Mouse (Mus musculus) ES-E14 (cell line): ENCODE data around the gene Rbm15b. TPM values are rescaled to one million over a fixed set of nuclear protein-coding genes. Genes with fewer than 3 reads are reported as not detected.
A peak's percentile ranks its signal among the peaks of the same experiment; 100 is the strongest.

Experiments used
- DNase-seq: peaks from one replicate; pipeline ENCODE4 v3.0.0-alpha.2; 2013; ENCODE audit warnings: low read depth, low spot score
- H3K27ac ChIP-seq: 2 replicates; pipeline ENCODE4 v1.5.1; 2012; ENCODE audit warnings: low read depth, mild to moderate bottlenecking, low read length, moderate library complexity, mixed read lengths; ENCODE audit not compliant: poor library complexity, insufficient read depth, severe bottlenecking
- H3K36me3 ChIP-seq: 2 replicates; pipeline ENCODE4 v1.6.1; 2012; ENCODE audit warnings: mild to moderate bottlenecking, low read length, moderate library complexity, mixed read lengths; ENCODE audit not compliant: control insufficient read depth, poor library complexity, insufficient read depth, severe bottlenecking
- H3K4me1 ChIP-seq, 2 experiments: fragments of 150-350 bp in 1 of 2; sonication (generic) in 1 of 2; 2 replicates each; pipeline ENCODE4 v1.6.1; 2012; ENCODE audit warnings: low read length in 2 of 2, mild to moderate bottlenecking in 1 of 2, mixed read lengths in 1 of 2; ENCODE audit not compliant: control insufficient read depth in 2 of 2, insufficient read depth in 2 of 2, poor library complexity in 1 of 2
- H3K4me3 ChIP-seq, 2 experiments: fragments of 150-350 bp in 1 of 2; sonication (generic) in 1 of 2; 2 replicates each; pipeline ENCODE4 v1.5.1; 2012; ENCODE audit warnings: low read length in 2 of 2, low read depth in 1 of 2, mild to moderate bottlenecking in 1 of 2, mixed read lengths in 1 of 2; ENCODE audit not compliant: insufficient read depth in 1 of 2, poor library complexity in 1 of 2, severe bottlenecking in 1 of 2
- H3K9ac ChIP-seq: 2 replicates; pipeline ENCODE4 v1.6.1; 2012; ENCODE audit warnings: low read depth, mild to moderate bottlenecking, low read length, mixed read lengths; ENCODE audit not compliant: poor library complexity, insufficient read depth, severe bottlenecking
- H3K9me3 ChIP-seq: fragments of 150-350 bp; sonication (generic); 2 replicates; pipeline ENCODE4 v1.6.1; 2012; ENCODE audit warnings: low read depth, mild to moderate bottlenecking, low read length; ENCODE audit not compliant: control insufficient read depth, insufficient read depth
- CHD2 ChIP-seq: IDR thresholded peaks from 2 replicates; pipeline ENCODE4 v1.6.1; 2014; ENCODE audit warnings: mild to moderate bottlenecking, low read depth, low read length, inconsistent platforms
- HCFC1 ChIP-seq: IDR thresholded peaks from 2 replicates; pipeline ENCODE4 v1.6.1; 2012; ENCODE audit warnings: low read length, inconsistent platforms, borderline replicate concordance; ENCODE audit not compliant: insufficient read depth
- MAFK ChIP-seq: IDR thresholded peaks from 2 replicates; pipeline ENCODE4 v1.6.1; 2014; ENCODE audit warnings: mild to moderate bottlenecking, low read depth, low read length, inconsistent platforms; ENCODE audit not compliant: insufficient read depth
- ZC3H11A ChIP-seq: IDR thresholded peaks from 2 replicates; pipeline ENCODE4 v1.6.1; 2012; ENCODE audit warnings: low read depth, mild to moderate bottlenecking, inconsistent platforms, low read length, borderline replicate concordance
- ZNF384 ChIP-seq: IDR thresholded peaks from 2 replicates; pipeline ENCODE4 v1.6.1; 2012; ENCODE audit warnings: low read depth, low read length, inconsistent platforms
- in situ Hi-C, 2 experiments: fragments of 600-800 bp; cut with MboI; formaldehyde crosslinking; loops; one replicate each; pipeline ENCODE4 v1.15.1; 2025; ENCODE audit warnings: low sequenced_read_pairs in 2 of 2, inconsistent platforms in 1 of 2; ENCODE audit not compliant: unreplicated experiment in 2 of 2
- total RNA-seq: library from RNA; depleted of rRNA; stranded (reverse); fragments of 300-350 nt; gene quantifications from 2 replicates; pipeline ENCODE4 v1.2.3, GENCODE M21; 2012; rRNA removed

Gene Rbm15b
- total RNA-seq, 1 experiment, result 42.3 TPM

DNA sequence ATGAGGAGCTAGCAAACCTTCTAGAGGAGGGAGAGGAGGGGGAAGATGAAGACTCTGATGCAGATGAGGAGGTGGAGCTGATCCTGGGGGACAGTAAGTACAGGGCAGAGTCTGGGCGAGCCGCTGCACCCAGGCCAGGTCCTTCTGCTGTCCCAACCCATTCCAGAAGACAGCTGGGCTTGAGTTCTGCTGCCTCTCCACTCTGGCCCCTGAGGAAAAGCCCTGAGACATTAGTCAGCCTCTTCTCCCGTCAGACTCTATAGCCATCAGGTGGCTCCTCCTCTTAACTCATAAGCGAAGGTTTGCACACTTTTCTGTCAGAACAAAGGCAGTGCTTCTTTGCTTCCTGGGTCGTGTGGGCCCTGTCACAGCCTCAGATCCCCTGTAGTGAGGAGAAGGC is 13.0 kb downstream of the Rbm15b start:
- H3K36me3 ChIP-seq, result peaks cover 24% of the 10 kb centered on the region
- H3K9ac ChIP-seq, result no peak overlapping the region
- in situ Hi-C loops, result loop anchor here in 1 of 2 experiments (25.0 kb wide), 1 partner anchor 888 kb away; the partner anchor contains the start of gene Rbm5
- no peaks in the 10 kb centered on the region for H3K4me1 ChIP-seq
- TF ChIP-seq HCFC1 (no peak), ZNF384 (no peak), CHD2 (no peak), MAFK (no peak), ZC3H11A (no peak)
- no peak overlapping the region for H3K27ac ChIP-seq
- no peak overlapping the region for H3K4me3 ChIP-seq
- H3K9me3 ChIP-seq, result no peaks in the 10 kb centered on the region
- DNase-seq, result no peak

- TF ChIP-seq ZNF384 (no peak), CHD2 (no peak), MAFK (no peak), HCFC1 (no peak), ZC3H11A (no peak)
- H3K9me3 ChIP-seq, result no peaks in the 10 kb centered on the region
- no peak for DNase-seq
- in situ Hi-C loops, result loop anchor here in 1 of 2 experiments (25.0 kb wide), 1 partner anchor 904 kb away; the partner anchor contains the start of gene Rbm5
- no peak overlapping the region for H3K27ac ChIP-seq
- H3K4me1 ChIP-seq, result no peaks in the 10 kb centered on the region
- no peak overlapping the region for H3K9ac ChIP-seq
- H3K36me3 ChIP-seq, result peaks cover 29% of the 10 kb centered on the region
- H3K4me3 ChIP-seq, result no peak overlapping the region
Observed at GRCm38 (mm10) chr9:106858036-106858435, 29.2 kb downstream of the Rbm15b start.

- no peak overlapping the region for H3K27ac ChIP-seq
- H3K4me1 ChIP-seq, result no peaks in the 10 kb centered on the region
- H3K4me3 ChIP-seq, result no peak overlapping the region
- DNase-seq, result no peak
- TF ChIP-seq ZC3H11A, result no peak
- no peak for TF ChIP-seq MAFK
- TF ChIP-seq HCFC1, result no peak
- TF ChIP-seq ZNF384, result no peak
- no peak for TF ChIP-seq CHD2
- H3K9ac ChIP-seq, result no peak overlapping the region
- H3K9me3 ChIP-seq, result no peaks in the 10 kb centered on the region
- H3K36me3 ChIP-seq, result peaks cover 26% of the 10 kb centered on the region
- in situ Hi-C loops, result loop anchor here in 1 of 2 experiments (25.0 kb wide), 1 partner anchor 906 kb away; the partner anchor contains the start of gene Rbm5
Observed at GRCm38 (mm10) chr9:106856664-106857063, 30.6 kb downstream of the Rbm15b start.

GRCm38 (mm10) chr9:106842800-106843199 is 44.4 kb downstream of the Rbm15b start:
- in situ Hi-C loops, result no loop called here
- Histone ChIP-seq H3K27ac (peak overlapping the region; percentile 24; the same call in 1 of the 2 replicates), H3K4me3 (peak overlapping the region; percentile 46 to 61), H3K36me3 (peaks cover 8% of the 10 kb centered on the region), H3K4me1 (no peaks in the 10 kb centered on the region), H3K9me3 (no peaks in the 10 kb centered on the region), H3K9ac (peak overlapping the region; percentile 45; the same call in 1 of the 2 replicates)
- TF ChIP-seq HCFC1, result no peak
- peak; percentile 74; the same call in 1 of the 2 replicates for TF ChIP-seq CHD2
- no peak for DNase-seq

- H3K9ac ChIP-seq, result no peak overlapping the region
- DNase-seq, result no peak
- in situ Hi-C loops, result no loop called here
- H3K27ac ChIP-seq, result no peak overlapping the region
- H3K36me3 ChIP-seq, result peaks cover 8% of the 10 kb centered on the region
- H3K4me3 ChIP-seq, result no peak overlapping the region
- H3K9me3 ChIP-seq, result no peaks in the 10 kb centered on the region
- H3K4me1 ChIP-seq, result no peaks in the 10 kb centered on the region
- TF ChIP-seq ZNF384 (no peak), CHD2 (no peak), HCFC1 (no peak), MAFK (no peak), ZC3H11A (no peak)
Observed at GRCm38 (mm10) chr9:106840569-106840968, 46.7 kb downstream of the Rbm15b start.

Other genes starting within 250 kb of the Rbm15b start
- gene Grm2, start 231.3 kb downstream of the Rbm15b start, total RNA-seq, result 0.95 and 1.7 TPM in 2 replicates
- 65.9 and 70.5 TPM in 2 replicates for gene Tex264, start 201.5 kb downstream of the Rbm15b start, total RNA-seq
- 20.5 and 21.4 TPM in 2 replicates for gene Rad54l2, start 98.2 kb downstream of the Rbm15b start, total RNA-seq
- gene Dcaf1, start 65.6 kb downstream of the Rbm15b start, total RNA-seq, result 50.7 and 52.9 TPM in 2 replicates
- gene Manf, start 4.6 kb upstream of the Rbm15b start, total RNA-seq, result 510 and 517 TPM in 2 replicates